Mouse (Mus musculus) left cerebral cortex, adult 11 months (tissue): ENCODE results near the gene Tead1.

Source experiments
- DNase-seq: peaks from one replicate; pipeline ENCODE4 v3.0.0; 2022; ENCODE audit warnings: low spot score

The Tead1 gene

GRCm38 (mm10) chr7:112779636-112780035, 100.5 kb downstream of the Tead1 start:
- no peak for DNase-seq

- no peak for DNase-seq
Observed at GRCm38 (mm10) chr7:112780910-112781309, 101.8 kb downstream of the Tead1 start.

DNA sequence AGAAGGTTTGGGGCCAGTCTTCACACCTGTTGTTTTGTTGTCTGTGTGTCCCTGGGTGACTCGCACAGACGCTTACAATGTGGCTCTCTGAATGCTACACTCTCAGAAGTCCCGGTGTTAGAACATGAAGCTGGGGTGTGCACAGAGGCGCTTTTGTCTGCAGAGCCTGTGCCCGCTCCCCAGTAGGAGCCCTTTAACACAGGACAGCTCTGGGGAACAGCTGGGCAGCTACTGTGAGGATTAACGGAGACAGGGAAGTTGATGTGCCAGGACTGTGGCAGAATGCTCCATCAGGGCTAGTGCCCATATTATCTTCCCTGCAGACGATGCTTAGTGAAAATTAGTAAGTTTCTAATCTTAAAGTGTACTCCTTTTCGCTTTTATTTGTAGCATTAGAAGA, 102.9 kb downstream of the Tead1 start:
- no peak for DNase-seq

GRCm38 (mm10) chr7:112784278-112784677, 105.2 kb downstream of the Tead1 start:
- no peak for DNase-seq

- DNase-seq, result no peak
Observed at GRCm38 (mm10) chr7:112785271-112785670, 106.2 kb downstream of the Tead1 start.

DNA sequence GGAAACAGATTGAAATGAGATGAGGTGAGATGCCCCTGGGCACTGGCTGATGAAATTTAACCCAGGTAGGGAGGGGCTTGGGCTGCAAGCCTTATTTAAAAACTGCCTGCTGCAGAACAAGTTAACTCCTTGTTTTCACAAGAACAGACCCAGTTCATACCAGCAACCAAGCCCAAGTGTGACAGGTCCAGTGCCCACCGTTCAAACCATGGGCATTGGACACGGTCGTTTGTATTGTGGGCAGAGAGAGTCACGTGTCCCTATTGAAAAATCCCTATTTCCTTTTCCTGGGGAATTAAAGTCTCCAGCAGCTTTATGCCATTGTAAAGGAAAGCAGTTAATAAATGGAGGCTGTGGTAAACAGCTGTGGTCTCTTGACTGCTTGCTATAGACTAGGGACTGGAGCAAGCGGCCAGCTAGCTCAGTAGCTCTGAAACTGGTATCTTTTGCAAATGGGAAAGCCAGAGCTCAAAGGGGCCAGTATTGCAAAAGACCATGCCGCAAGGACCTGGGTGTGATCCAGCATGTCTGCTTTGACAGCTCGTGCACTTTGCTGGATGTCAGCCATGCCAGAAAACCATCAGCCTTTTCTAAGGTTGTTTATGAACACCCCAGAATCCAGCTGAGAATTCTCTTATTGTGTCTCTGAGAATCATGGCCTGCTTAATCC, 107.6 kb downstream of the Tead1 start:
- no peak for DNase-seq

- no peak for DNase-seq
Observed at GRCm38 (mm10) chr7:112787281-112787680, 108.2 kb downstream of the Tead1 start.

GRCm38 (mm10) chr7:112788321-112788751, 109.2 kb downstream of the Tead1 start:
- DNase-seq, result no peak

GRCm38 (mm10) chr7:112789693-112790092, 110.6 kb downstream of the Tead1 start:
- no peak for DNase-seq

GRCm38 (mm10) chr7:112790334-112790733, 111.2 kb downstream of the Tead1 start:
- DNase-seq, result no peak

DNA sequence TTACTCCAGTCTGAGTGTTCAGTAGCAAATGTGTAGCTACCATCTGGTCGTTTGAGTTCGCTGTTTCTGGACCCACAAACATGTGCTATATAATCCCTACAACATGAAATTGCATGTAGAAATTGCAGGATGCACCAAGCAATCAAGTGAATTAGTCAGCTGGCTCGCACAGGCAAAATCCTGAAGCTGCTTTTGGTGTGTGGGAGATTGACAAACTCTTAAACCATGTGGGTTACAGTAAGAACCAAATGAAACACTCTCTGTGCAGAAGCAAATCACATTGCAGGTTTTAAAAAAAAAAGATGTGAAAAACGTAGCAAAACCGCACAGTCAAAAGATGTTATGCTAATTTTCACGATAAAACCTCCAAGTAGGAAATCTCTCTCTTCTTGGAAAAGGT, 113.6 kb downstream of the Tead1 start:
- DNase-seq, result no peak

DNA sequence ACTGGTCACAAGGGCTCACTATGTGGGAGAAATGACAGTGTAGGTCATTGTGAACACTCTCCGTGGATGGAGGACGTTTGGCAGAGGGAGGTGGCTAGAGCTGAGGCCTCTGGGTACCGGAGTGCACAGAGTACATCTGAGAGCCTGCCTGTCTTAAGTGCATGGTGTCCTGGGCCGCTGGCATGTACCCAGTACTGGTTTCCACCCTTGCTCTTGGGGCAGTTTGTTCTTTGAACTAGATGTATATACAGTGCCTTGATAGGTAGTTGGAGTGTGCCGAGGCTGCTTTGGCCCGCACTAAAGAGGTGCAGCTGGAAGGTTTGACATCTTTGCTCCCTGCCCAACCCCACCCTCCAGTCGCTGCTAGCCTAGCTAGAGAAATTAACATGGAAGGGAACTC, 114.8 kb downstream of the Tead1 start:
- DNase-seq, result no peak

GRCm38 (mm10) chr7:112794481-112794880, 115.4 kb downstream of the Tead1 start:
- no peak for DNase-seq

- no peak for DNase-seq
Observed at GRCm38 (mm10) chr7:112797526-112798321, 118.6 kb downstream of the Tead1 start.

DNA sequence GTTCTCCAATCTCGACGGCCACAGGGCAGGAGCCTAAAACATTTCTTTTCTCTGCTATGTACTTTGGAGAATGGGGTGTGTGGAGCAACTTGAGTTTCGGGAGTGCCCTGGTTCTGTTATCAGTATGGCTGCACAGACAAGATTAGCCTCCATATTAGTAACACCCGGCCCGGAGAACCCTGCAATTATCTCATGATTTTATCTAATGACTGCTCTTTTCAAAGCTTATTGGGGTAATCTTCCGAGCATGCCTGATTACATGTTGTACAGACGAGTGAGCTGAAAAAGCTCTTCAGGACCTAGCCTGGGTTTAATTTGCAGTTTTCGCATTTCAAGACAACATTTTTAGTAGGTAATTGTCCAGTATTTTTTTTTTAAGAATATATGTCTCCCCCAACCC, 122.6 kb downstream of the Tead1 start:
- DNase-seq, result no peak

GRCm38 (mm10) chr7:112806718-112807400, 127.7 kb downstream of the Tead1 start:
- no peak for DNase-seq

GRCm38 (mm10) chr7:112807401-112807751, 128.3 kb downstream of the Tead1 start:
- DNase-seq, result no peak

- no peak for DNase-seq
Observed at GRCm38 (mm10) chr7:112810752-112811151, 131.6 kb downstream of the Tead1 start.

GRCm38 (mm10) chr7:112812037-112812775, 133.1 kb downstream of the Tead1 start:
- no peak for DNase-seq

DNA sequence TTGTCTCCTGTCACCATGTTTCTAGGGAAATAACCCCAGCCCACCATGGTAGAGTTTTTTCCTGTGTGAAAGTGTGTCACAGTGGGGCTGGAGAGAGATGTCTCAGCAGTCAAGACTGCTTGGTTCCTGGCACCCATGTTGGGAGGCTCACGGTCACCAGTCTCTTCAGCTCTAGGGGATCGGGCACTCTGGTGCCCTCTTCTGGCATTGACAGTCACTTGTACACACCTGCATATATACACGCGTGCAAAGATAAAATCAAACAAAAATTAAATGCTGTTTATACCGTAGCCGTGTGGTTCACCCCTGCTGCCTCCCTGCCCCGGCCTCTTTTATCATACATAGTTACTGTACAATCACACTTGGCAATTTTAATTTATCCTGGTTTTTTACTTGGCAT, 134.0 kb downstream of the Tead1 start:
- DNase-seq, result no peak

DNA sequence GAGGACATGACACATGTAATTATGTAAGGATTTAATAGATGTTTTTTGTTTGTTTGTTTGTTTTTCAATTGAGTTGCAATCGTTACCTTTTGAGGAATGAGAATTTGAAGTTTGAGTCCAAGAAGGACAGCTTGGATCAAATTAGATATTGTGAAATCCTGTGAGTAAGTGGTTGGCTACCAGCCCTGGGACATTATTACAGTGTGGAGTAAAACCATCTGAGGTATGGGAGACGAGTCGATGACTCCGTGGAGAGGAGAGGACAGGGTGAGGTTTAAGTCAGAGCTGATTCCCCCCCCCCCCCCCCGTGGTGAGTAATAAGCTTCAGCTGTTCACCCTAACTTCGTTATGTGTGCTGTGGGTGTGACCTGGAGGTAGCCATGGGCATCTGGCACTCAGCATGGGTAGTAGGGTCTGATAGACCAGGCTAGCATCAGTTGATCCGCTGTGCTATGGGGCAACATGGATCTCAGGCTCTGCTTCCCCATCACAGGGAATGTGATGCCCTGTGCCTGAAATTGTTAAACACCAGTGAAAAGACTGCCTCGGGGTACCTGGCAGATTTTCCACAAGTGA, 134.7 kb downstream of the Tead1 start:
- DNase-seq, result no peak

DNA sequence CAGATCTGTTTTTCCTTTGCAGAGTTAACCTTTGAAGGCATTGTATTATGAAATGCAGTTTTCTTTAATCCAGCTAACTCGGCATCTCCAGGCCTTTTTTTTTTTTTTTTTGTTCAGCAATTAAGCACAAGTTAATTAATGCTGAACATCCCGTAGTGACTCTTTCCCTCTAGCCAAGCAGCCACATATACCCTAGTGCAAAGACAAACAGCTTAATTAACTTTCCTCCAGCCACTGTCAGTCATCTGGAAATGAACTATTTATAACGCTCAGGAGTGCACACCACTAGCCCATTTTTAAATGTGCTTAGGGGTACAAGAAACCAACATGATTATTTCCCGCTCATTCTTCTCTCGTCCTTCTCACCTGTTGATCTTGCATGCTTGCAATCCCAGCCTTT, 136.9 kb downstream of the Tead1 start:
- DNase-seq, result no peak
